Mouse (Mus musculus) midbrain, embryonic 13.5 days (tissue): Measurements from ENCODE around the gene Rnaset2a. TPM values are rescaled to one million over a fixed set of nuclear protein-coding genes. Genes with fewer than 3 reads are reported as not detected.
A peak's percentile ranks its signal among the peaks of the same experiment; 100 is the strongest.
"Not testable (repeated sequence)": the region's sequence is repeated elsewhere in the genome, so short reads cannot be mapped to it uniquely, and the experiment has no call there.

Experiments used
- ATAC-seq: fragments of 200-750 bp; cut with Nextera tagmentation; 2 replicates; pipeline ENCODE4 v1.8.0; 2017; ENCODE audit warnings: mild to moderate bottlenecking, moderate TSS enrichment, moderate library complexity
- H3K27ac ChIP-seq: fragments of 300-500 bp; sonication (generic); 2 replicates; pipeline ENCODE4 v1.5.1; 2015; ENCODE audit warnings: inconsistent platforms, mild to moderate bottlenecking, moderate library complexity
- H3K27me3 ChIP-seq: fragments of 300-500 bp; sonication (generic); 2 replicates; pipeline ENCODE4 v1.6.1; 2015; ENCODE audit warnings: mild to moderate bottlenecking, inconsistent platforms
- H3K36me3 ChIP-seq: fragments of 300-500 bp; sonication (generic); 2 replicates; pipeline ENCODE4 v1.6.1; 2015; ENCODE audit warnings: mild to moderate bottlenecking, inconsistent platforms
- H3K4me1 ChIP-seq: fragments of 300-500 bp; sonication (generic); replicated peaks from 2 replicates; pipeline ENCODE4 v1.6.1; 2015; ENCODE audit warnings: inconsistent platforms
- H3K4me2 ChIP-seq: fragments of 300-500 bp; sonication (generic); replicated peaks from 2 replicates; pipeline ENCODE4 v1.6.1; 2015; ENCODE audit warnings: moderate library complexity, mild to moderate bottlenecking, inconsistent platforms
- H3K4me3 ChIP-seq: fragments of 300-500 bp; sonication (generic); replicated peaks from 2 replicates; pipeline ENCODE4 v1.5.1; 2015; ENCODE audit warnings: mild to moderate bottlenecking, inconsistent platforms
- H3K9ac ChIP-seq: fragments of 300-500 bp; sonication (generic); replicated peaks from 2 replicates; pipeline ENCODE4 v1.6.1; 2015; ENCODE audit warnings: mild to moderate bottlenecking, inconsistent platforms
- H3K9me3 ChIP-seq: fragments of 300-500 bp; sonication (generic); 2 replicates; pipeline ENCODE4 v1.6.1; 2016; ENCODE audit warnings: mild to moderate bottlenecking, inconsistent platforms
- WGBS: fragments of 180-500 bp; shearing (Covaris S2); methylation state at CpG from one replicate; pipeline ENCODE4 v1.1.7; 2015; 5-methylcytosine and 5-hydroxymethylcytosine counted together
- polyA plus RNA-seq: library from polyadenylated mRNA; unstranded; fragments of >200 nt; fragmentation: Nextera tagmentation; extraction: Ambion mirVana; gene quantifications from 2 replicates; pipeline ENCODE4 v1.2.1, GENCODE M21; 2015

The Rnaset2a gene
- polyA plus RNA-seq, 1 experiment from 2014 or later, result 11.5 TPM

GRCm38 (mm10) chr17:8128326-8128993 lies 19.4 kb downstream of the Rnaset2a start:
- not testable (repeated sequence) for H3K9me3 ChIP-seq, ATAC-seq, H3K27me3 ChIP-seq, H3K4me3 ChIP-seq, H3K27ac ChIP-seq, H3K36me3 ChIP-seq, H3K9ac ChIP-seq, H3K4me1 ChIP-seq, H3K4me2 ChIP-seq
- 75% methylated on average over 1 of the region's 7 CpGs for WGBS

DNA sequence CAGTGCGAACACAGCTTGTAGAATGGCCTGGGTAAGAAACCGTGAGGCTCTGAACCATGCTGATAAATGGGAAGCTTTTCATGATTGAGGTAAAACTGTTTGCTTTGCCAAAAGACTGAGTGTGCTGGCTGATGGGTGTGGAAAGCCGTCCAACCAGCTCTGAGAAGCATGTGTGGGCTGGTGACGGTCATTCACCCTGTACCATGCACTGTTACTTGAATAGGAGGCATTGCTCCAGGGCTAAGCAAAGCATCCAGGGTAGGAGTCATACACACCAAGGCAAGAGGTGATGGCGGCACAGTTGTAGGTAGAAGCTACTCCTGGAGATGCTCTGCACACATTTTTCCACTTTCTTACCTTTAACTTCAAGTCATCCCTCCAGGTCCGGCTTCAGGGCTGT lies 23.3 kb downstream of the Rnaset2a start:
- WGBS, result 87% methylated on average over 2 of the region's 6 CpGs
- not testable (repeated sequence) for ATAC-seq, H3K4me2 ChIP-seq

GRCm38 (mm10) chr17:8122974-8123373 lies 24.9 kb downstream of the Rnaset2a start:
- H3K4me3 ChIP-seq, H3K9me3 ChIP-seq, H3K27me3 ChIP-seq, H3K9ac ChIP-seq, H3K4me2 ChIP-seq, H3K36me3 ChIP-seq, ATAC-seq, H3K4me1 ChIP-seq, H3K27ac ChIP-seq: not testable (repeated sequence)
- WGBS, result no CpG with 5 or more reads among the region's 3 CpGs

More for the DNA sequence above, 23.3 kb downstream of the Rnaset2a start:
- H3K27ac ChIP-seq, H3K9me3 ChIP-seq, H3K4me3 ChIP-seq, H3K27me3 ChIP-seq, H3K36me3 ChIP-seq, H3K9ac ChIP-seq, H3K4me1 ChIP-seq: not testable (repeated sequence)

DNA sequence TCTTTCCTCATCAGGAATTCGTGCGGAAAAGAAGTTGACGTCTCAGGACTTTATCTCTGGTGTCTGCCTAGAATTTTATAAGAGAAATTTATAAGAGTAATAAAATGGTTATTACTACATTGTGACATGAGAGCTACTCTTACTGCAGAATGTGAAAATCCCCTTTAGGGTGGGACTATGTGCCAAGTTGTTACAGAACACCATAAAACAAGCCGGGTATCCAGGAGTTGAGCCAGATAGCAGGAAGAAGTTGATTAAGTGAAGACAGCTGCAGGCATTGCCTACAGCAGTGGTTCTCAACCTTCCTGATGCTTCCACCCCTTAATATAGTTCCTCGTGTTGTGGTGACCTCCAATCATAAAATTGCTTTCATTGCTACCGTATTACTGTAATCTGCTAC lies 31.0 kb downstream of the Rnaset2a start:
- WGBS, result no CpG with 5 or more reads among the region's 6 CpGs
- not testable (repeated sequence) for ATAC-seq, H3K4me1 ChIP-seq

GRCm38 (mm10) chr17:8116378-8116777 lies 31.5 kb downstream of the Rnaset2a start:
- H3K27me3 ChIP-seq, H3K4me1 ChIP-seq, H3K9me3 ChIP-seq, H3K4me3 ChIP-seq, ATAC-seq, H3K36me3 ChIP-seq, H3K27ac ChIP-seq, H3K9ac ChIP-seq, H3K4me2 ChIP-seq: not testable (repeated sequence)
- 88% methylated on average over 5 of the region's 11 CpGs for WGBS

More for the DNA sequence above, 31.0 kb downstream of the Rnaset2a start:
- not testable (repeated sequence) for H3K27ac ChIP-seq, H3K9me3 ChIP-seq, H3K36me3 ChIP-seq, H3K4me2 ChIP-seq, H3K27me3 ChIP-seq, H3K9ac ChIP-seq, H3K4me3 ChIP-seq

DNA sequence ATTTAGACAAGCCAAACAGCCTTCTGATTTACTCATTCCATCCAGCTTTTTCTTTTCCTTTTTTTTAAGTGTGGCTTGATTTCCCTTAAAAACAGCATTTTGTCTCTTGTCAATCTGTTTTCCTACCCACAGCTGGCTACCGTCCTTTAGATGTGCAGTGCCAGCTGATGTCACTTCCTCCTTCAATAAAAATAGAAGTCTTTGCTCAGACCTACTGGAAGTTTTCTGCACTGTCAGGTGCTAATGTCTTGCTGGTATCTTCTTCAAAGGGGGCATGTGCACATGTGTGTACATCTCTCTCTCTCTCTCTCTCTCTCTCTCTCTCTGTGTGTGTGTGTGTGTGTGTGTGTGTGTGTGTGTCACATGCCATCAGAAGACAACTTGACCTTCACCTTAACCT lies 35.7 kb downstream of the Rnaset2a start:
- not testable (repeated sequence) for H3K9me3 ChIP-seq, H3K27ac ChIP-seq
- WGBS, result no CpG with 5 or more reads among the region's 1 CpGs

DNA sequence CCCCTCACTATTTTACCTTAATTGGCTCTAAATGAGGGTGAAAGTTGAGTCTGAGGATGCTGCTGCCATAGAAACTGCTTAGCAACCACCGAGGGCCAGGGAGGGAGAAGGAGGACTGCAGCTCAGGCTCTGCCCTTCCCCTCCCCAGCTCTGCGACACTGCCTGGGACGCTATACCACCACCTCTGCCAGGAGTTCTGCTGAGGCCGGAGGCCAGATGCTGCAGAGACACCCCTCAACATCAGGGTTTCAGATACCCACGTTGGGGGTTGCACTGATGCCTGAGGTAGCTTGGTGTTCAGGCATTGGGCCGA lies 46.6 kb downstream of the Rnaset2a start:
- H3K4me3 ChIP-seq, H3K27me3 ChIP-seq, H3K36me3 ChIP-seq, H3K9me3 ChIP-seq, H3K27ac ChIP-seq, H3K4me1 ChIP-seq, H3K9ac ChIP-seq: not testable (repeated sequence)
- H3K4me2 ChIP-seq, result 0 out of 2 replicates have a peak overlapping the region, but pooled peaks have one; percentile 23
- WGBS, result 11% methylated on average over 3 of the region's 6 CpGs
- ATAC-seq, result peak; percentile 91

More for the DNA sequence above, 35.7 kb downstream of the Rnaset2a start:
- not testable (repeated sequence) for H3K9ac ChIP-seq, H3K4me3 ChIP-seq, H3K4me1 ChIP-seq, ATAC-seq, H3K27me3 ChIP-seq, H3K36me3 ChIP-seq, H3K4me2 ChIP-seq

DNA sequence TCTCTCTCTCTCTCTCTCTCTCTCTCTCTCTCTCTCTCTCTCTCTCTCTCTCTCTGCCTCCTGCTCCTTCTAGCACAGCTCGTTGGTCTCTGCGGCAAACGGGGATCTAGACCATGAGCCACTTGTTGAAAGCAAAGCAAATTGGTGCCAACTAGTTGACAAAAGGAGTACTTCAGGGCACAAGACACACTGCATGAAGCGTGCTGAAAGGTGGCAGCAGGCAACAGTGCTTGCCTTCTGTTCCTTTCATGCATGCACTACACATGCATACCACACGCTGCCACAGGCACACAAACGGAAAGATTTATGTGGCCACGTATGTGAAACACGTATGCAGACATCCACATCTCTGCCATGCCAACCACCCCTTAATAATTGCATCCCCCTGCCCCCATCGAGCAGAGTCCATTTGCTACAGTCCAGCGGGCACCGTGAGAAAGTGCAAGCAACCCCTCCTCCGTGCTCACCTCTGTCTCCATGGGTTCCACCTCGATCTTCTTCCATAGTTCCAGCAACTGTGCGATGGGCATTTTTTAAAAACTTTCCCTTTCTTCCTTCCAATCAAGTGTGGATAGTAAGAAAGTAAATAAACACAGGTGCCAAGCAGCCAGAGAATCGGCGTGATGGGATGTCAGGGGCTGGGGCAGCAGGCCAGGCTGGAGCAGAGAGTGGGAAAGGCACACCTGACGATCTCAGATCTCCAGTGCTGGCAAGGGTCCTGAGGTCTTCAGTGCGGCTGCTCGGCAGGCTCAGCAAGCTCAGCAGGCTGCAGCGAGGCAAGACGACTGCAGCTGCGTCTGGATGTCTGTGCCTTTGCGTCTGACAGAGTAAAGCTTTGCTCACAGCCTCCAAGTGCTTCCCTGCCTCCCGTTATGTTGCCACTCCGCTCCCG lies 47.2 kb downstream of the Rnaset2a start:
- H3K4me3 ChIP-seq, H3K4me1 ChIP-seq, H3K9ac ChIP-seq, H3K27me3 ChIP-seq, H3K27ac ChIP-seq, H3K9me3 ChIP-seq, H3K36me3 ChIP-seq: not testable (repeated sequence)
- H3K4me2 ChIP-seq, result 0 out of 2 replicates have a peak overlapping the region, but pooled peaks have one; percentile 23
- peak; percentile 89 for ATAC-seq
- WGBS, result 16% methylated on average over 7 of the region's 26 CpGs

GRCm38 (mm10) chr17:8096199-8096598 lies 51.7 kb downstream of the Rnaset2a start:
- not testable (repeated sequence) for H3K4me1 ChIP-seq, H3K27me3 ChIP-seq, H3K9ac ChIP-seq, H3K27ac ChIP-seq, H3K4me2 ChIP-seq, H3K36me3 ChIP-seq, H3K4me3 ChIP-seq, ATAC-seq, H3K9me3 ChIP-seq
- WGBS, result 84% methylated on average over 5 of the region's 5 CpGs

- not testable (repeated sequence) for H3K36me3 ChIP-seq, ATAC-seq, H3K27me3 ChIP-seq, H3K9me3 ChIP-seq, H3K9ac ChIP-seq, H3K4me1 ChIP-seq, H3K4me3 ChIP-seq, H3K4me2 ChIP-seq, H3K27ac ChIP-seq
- WGBS, result 41% methylated on average over 3 of the region's 5 CpGs
These were observed 52.2 kb downstream of the Rnaset2a start for GRCm38 (mm10) chr17:8095653-8096052.

DNA sequence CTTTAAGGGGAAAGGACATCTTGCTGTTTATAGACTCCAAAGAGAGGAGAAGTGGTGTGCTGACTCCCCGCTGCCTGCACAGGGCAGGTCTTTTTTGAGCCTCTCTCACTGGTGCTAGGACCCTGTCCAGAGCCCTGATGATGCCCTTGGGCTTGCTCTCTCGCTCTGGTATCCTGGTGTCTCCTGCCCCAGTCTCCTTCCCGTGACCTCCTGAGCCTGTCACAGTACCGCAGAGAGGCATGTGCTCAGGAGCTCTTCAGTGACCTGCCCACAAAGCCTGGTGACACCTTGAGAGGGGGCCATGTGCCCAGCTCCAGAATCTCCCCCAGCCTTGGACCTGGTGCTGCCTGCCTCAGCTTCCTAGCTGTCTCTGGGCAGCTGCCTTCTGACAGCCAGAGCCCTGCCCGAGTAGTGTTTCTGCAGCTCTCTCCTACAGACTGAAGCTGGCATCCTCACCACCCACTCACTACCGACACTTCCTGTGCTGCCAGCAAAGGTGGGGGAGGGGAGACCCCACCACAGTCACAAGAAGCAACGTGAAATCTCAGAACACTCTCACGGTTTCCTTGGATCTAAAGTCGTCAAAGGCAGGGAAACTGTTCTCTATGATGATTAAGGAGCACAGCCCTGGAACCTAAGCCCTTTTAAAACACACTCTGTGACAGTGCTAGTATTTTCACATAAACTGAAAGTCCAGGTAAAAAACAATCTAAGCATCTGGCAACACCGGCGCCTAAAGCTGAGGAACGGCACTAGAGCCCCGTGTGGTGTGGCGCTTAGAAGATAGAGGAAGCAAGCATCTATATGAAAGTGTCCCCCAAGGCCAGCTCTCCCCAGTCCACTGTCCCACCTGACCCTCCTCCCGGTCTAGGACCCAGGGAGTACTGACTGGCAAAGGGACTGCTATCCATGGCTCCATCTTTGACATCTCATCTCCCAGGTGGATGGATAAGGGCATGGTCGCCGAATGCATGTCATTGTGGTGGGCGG lies 55.1 kb downstream of the Rnaset2a start:
- H3K4me2 ChIP-seq, H3K4me3 ChIP-seq, H3K27ac ChIP-seq, H3K4me1 ChIP-seq, H3K36me3 ChIP-seq, H3K27me3 ChIP-seq, ATAC-seq, H3K9ac ChIP-seq, H3K9me3 ChIP-seq: not testable (repeated sequence)
- WGBS, result 67% methylated on average over 4 of the region's 18 CpGs

GRCm38 (mm10) chr17:8091320-8091719 lies 56.6 kb downstream of the Rnaset2a start:
- H3K36me3 ChIP-seq, H3K4me1 ChIP-seq, H3K27ac ChIP-seq, H3K27me3 ChIP-seq, H3K9ac ChIP-seq, ATAC-seq, H3K4me2 ChIP-seq, H3K4me3 ChIP-seq, H3K9me3 ChIP-seq: not testable (repeated sequence)
- WGBS, result 90% methylated on average over 14 of the region's 14 CpGs
